Mouse (Mus musculus): Measurements from ENCODE around the gene Klc1. TPM values are rescaled to one million over a fixed set of nuclear protein-coding genes. Genes with fewer than 3 reads are reported as not detected.
"Not testable (repeated sequence)": the region's sequence is repeated elsewhere in the genome, so short reads cannot be mapped to it uniquely, and the experiment has no call there.

Klc1 gene
- polyA plus RNA-seq (2014; fragmentation: Nextera tagmentation; extraction: Ambion mirVana) = 391 and 464 TPM in 2 replicates

DNA sequence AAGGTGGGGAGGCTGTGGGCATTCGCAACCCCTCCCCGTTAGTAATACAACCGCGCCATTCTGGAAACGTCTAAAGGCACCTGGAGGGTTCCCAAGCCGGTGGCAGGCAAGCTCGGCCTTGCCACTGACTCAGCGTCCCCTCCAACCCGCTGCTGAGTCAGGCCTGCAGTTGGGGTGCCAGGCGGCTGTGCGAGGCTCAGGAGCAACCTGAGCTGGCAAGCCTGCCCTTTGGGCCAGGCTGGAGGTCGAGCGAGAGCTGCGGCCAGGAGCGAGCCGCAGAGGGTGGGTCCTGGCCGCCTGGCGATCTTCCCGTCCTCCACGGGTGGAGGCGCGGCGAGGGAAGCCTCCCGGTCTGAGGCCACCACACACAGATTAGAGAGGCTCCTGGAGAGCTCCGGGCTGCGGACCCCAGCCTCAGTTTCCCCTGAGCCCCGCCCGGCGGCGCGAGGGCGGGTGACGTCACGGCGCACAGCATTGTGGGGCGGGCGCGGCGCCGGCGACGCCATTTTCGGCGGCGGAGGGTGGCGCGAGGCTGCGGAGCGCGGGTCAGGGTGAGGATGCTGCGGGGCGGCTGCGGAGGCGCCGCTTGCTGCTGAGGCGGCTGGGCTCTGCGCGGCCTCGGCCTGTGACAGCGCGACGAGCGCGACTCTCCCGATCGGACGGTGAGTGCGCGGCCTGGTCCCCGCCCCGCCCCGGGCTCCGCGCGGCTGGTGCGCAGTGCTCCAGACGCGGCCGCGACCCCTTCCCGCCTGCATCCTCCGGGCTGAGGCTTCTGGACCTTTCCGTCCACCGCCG lies at the start of gene Klc1:
Gene Klc1 (plus strand): TSS at position 469 of the 795 bp plus-strand sequence.
- ATAC-seq (peak; percentile 85), DNase-seq (ENCODE audit: low spot score) (peak; percentile 83)
- Histone ChIP-seq H3K27ac (ENCODE audit: low read depth, low read length) (peak within 1 kb of the TSS; percentile 92), H3K9me3 (replicated peaks; ENCODE audit: control insufficient read depth, low read length) (no peaks in the 10 kb centered on the region), H3K27me3 (replicated peaks; ENCODE audit: control insufficient read depth, insufficient read depth, low read length) (no peaks in the 10 kb centered on the region), H3K4me2 (ENCODE audit: low read length) (peak within 1 kb of the TSS; percentile 89), H3K9ac (ENCODE audit: low read length) (peak within 1 kb of the TSS; percentile 98), H3K4me3 (ENCODE audit: low read depth, low read length) (peak within 1 kb of the TSS; percentile 86), H3K36me3 (ENCODE audit: control insufficient read depth, insufficient read depth, low read length) (peaks cover 12% of the 10 kb centered on the region; the same call in 1 of the 2 replicates), H3K4me1 (ENCODE audit: control insufficient read depth, insufficient read depth, low read length) (peaks cover 16% of the 10 kb centered on the region)
- under 1% methylated on average over 71 of the region's 85 CpGs for WGBS

- 89% methylated on average over 10 of the region's 10 CpGs for WGBS
- no peak for ATAC-seq
Measured at GRCm38 (mm10) chr12:111710091-111710490, 48.6 kb upstream of the Klc1 start.

GRCm38 (mm10) chr12:111712476-111712875 lies 46.2 kb upstream of the Klc1 start:
- Histone ChIP-seq H3K36me3 (ENCODE audit: control insufficient read depth, insufficient read depth, low read length) (peaks cover 38% of the 10 kb centered on the region), H3K4me3 (ENCODE audit: low read depth, low read length) (peak overlapping the region; percentile 97), H3K9me3 (replicated peaks; ENCODE audit: control insufficient read depth, low read length) (no peaks in the 10 kb centered on the region), H3K9ac (ENCODE audit: low read length) (peak overlapping the region; percentile 91), H3K4me2 (ENCODE audit: low read length) (peak overlapping the region; percentile 87), H3K27ac (ENCODE audit: low read depth, low read length) (peak overlapping the region; percentile 85; the same call in 1 of the 2 replicates), H3K4me1 (ENCODE audit: control insufficient read depth, insufficient read depth, low read length) (peaks cover 12% of the 10 kb centered on the region), H3K27me3 (replicated peaks; ENCODE audit: control insufficient read depth, insufficient read depth, low read length) (no peaks in the 10 kb centered on the region)
- 1% methylated on average over 32 of the region's 33 CpGs for WGBS
- peak; percentile 41 for ATAC-seq
- DNase-seq (ENCODE audit: low spot score) = no peak

More at GRCm38 (mm10) chr12:111710091-111710490, 48.6 kb upstream of the Klc1 start:
- H3K36me3 ChIP-seq (ENCODE audit: control insufficient read depth, insufficient read depth, low read length) = peaks cover 45% of the 10 kb centered on the region
- DNase-seq (ENCODE audit: low spot score) = no peak
- H3K9me3 ChIP-seq (replicated peaks; ENCODE audit: control insufficient read depth, low read length) = no peaks in the 10 kb centered on the region
- no peaks in the 10 kb centered on the region for H3K27me3 ChIP-seq (replicated peaks; ENCODE audit: control insufficient read depth, insufficient read depth, low read length)
- H3K4me3 ChIP-seq (ENCODE audit: low read depth, low read length) = no peak overlapping the region
- no peak overlapping the region for H3K9ac ChIP-seq (ENCODE audit: low read length)
- H3K4me2 ChIP-seq (ENCODE audit: low read length) = no peak overlapping the region
- peaks cover 12% of the 10 kb centered on the region for H3K4me1 ChIP-seq (ENCODE audit: control insufficient read depth, insufficient read depth, low read length)
- H3K27ac ChIP-seq (ENCODE audit: low read depth, low read length) = no peak overlapping the region

GRCm38 (mm10) chr12:111713004-111713651 lies 45.5 kb upstream of the Klc1 start, which contains the start of the genes Bag5 and Apopt1:
Gene Bag5, minus strand, starts transcription at chr12:111713257.
Gene Apopt1, plus strand, starts transcription at chr12:111713261.
- Histone ChIP-seq H3K9me3 (replicated peaks; ENCODE audit: control insufficient read depth, low read length) (no peaks in the 10 kb centered on the region), H3K27ac (ENCODE audit: low read depth, low read length) (peak within 1 kb of the TSS; percentile 85)
- WGBS = under 1% methylated on average over 85 of the region's 86 CpGs

DNA sequence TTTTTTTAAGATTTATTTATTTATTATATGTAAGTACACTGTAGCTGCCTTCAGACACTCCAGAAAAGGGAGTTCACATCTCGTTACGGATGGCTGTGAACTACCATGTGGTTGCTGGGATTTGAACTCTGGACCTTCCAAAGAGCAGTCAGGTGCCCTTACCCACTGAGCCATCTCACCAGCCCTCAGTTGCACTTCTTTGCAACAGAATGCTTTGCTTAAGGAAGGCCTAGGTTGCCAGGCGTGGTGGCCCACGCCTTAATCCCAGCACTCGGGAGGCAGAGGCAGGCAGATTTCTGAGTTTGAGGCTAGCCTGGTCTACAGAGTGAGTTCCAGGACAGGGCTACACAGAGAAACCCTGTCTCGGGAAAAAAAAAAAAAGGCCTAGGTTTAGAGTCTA lies 44.8 kb upstream of the Klc1 start:
- Histone ChIP-seq H3K4me1 (ENCODE audit: control insufficient read depth, insufficient read depth, low read length) (peaks cover 12% of the 10 kb centered on the region), H3K4me3 (ENCODE audit: low read depth, low read length) (peak overlapping the region; percentile 97), H3K9ac (ENCODE audit: low read length) (peak overlapping the region; percentile 91; the same call in 1 of the 2 replicates), H3K36me3 (ENCODE audit: control insufficient read depth, insufficient read depth, low read length) (peaks cover 27% of the 10 kb centered on the region), H3K4me2 (ENCODE audit: low read length) (peak overlapping the region; percentile 87)
- H3K9me3 ChIP-seq (replicated peaks; ENCODE audit: control insufficient read depth, low read length); H3K27ac ChIP-seq (ENCODE audit: low read depth, low read length); DNase-seq (ENCODE audit: low spot score); H3K27me3 ChIP-seq (replicated peaks; ENCODE audit: control insufficient read depth, insufficient read depth, low read length); ATAC-seq: not testable (repeated sequence)
- WGBS = 75% methylated on average over 6 of the region's 6 CpGs

More at GRCm38 (mm10) chr12:111713004-111713651, 45.5 kb upstream of the Klc1 start, which contains the start of the genes Bag5 and Apopt1:
- H3K4me2 ChIP-seq (ENCODE audit: low read length) = peak within 1 kb of the TSS; percentile 87
- H3K9ac ChIP-seq (ENCODE audit: low read length) = peak within 1 kb of the TSS; percentile 91
- ATAC-seq = peak; percentile 97
- H3K27me3 ChIP-seq (replicated peaks; ENCODE audit: control insufficient read depth, insufficient read depth, low read length) = no peaks in the 10 kb centered on the region
- H3K36me3 ChIP-seq (ENCODE audit: control insufficient read depth, insufficient read depth, low read length) = peaks cover 33% of the 10 kb centered on the region
- peak; percentile 96 for DNase-seq (ENCODE audit: low spot score)
- peak within 1 kb of the TSS; percentile 97 for H3K4me3 ChIP-seq (ENCODE audit: low read depth, low read length)
- peaks cover 12% of the 10 kb centered on the region for H3K4me1 ChIP-seq (ENCODE audit: control insufficient read depth, insufficient read depth, low read length)

- no peaks in the 10 kb centered on the region for H3K9me3 ChIP-seq (replicated peaks; ENCODE audit: control insufficient read depth, low read length)
- no peak for DNase-seq (ENCODE audit: low spot score)
- WGBS = 96% methylated on average over 7 of the region's 7 CpGs
- no peak for ATAC-seq
- no peak overlapping the region for H3K27ac ChIP-seq (ENCODE audit: low read depth, low read length)
- H3K36me3 ChIP-seq (ENCODE audit: control insufficient read depth, insufficient read depth, low read length) = 0 out of 2 replicates have a peak, but pooled peaks cover 3% of the 10 kb centered on the region
- no peak overlapping the region for H3K4me3 ChIP-seq (ENCODE audit: low read depth, low read length)
- H3K4me1 ChIP-seq (ENCODE audit: control insufficient read depth, insufficient read depth, low read length) = peaks cover 12% of the 10 kb centered on the region
- H3K27me3 ChIP-seq (replicated peaks; ENCODE audit: control insufficient read depth, insufficient read depth, low read length) = no peaks in the 10 kb centered on the region
- H3K4me2 ChIP-seq (ENCODE audit: low read length) = no peak overlapping the region
- no peak overlapping the region for H3K9ac ChIP-seq (ENCODE audit: low read length)
Measured at GRCm38 (mm10) chr12:111716505-111716904, 42.1 kb upstream of the Klc1 start.

DNA sequence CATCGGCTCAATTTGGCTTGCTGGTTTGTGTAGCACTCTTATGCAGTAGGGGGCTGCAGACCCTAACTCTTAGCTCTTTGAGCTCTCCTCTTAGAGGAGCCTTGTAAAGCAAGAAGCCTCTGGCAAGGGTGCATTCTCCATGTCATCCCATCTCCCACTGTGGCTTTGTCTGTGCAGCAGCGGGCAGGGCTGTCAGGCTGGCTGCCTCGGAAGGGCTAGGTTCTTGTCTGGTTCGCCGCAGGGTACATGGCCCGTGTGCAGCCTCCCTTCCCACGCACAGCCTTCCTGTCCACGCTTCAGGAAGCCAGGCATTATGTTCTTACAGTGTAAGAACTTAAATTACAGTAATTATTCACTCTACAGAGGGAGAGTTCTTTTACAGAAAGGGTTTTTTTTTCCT lies 40.0 kb upstream of the Klc1 start:
- no peak for DNase-seq (ENCODE audit: low spot score)
- H3K9ac ChIP-seq (ENCODE audit: low read length) = peak overlapping the region; percentile 40
- no peak overlapping the region for H3K4me2 ChIP-seq (ENCODE audit: low read length)

DNA sequence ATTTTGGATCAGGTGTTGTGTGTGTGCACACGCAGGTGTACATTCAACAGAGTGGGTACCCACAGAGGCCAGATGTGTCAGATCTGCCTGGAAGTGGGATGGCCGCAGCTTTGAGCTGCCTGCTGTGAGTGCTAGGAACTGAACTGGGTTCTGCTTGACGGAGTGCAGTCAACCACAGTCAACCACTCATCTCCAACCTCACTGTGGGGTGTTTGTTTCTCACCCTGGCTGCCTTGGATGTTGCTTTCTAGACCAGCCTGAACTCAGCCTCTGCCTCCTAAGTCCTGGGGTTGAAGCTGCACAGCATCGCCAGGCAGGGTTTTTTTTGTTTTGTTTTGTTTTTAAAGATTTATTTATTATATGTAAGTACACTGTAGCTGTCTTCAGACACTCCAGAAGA lies 38.4 kb upstream of the Klc1 start:
- ATAC-seq (no peak), DNase-seq (ENCODE audit: low spot score) (no peak)
- Histone ChIP-seq H3K4me2 (ENCODE audit: low read length) (no peak overlapping the region), H3K27me3 (replicated peaks; ENCODE audit: control insufficient read depth, insufficient read depth, low read length) (no peaks in the 10 kb centered on the region), H3K4me3 (ENCODE audit: low read depth, low read length) (no peak overlapping the region), H3K9me3 (replicated peaks; ENCODE audit: control insufficient read depth, low read length) (no peaks in the 10 kb centered on the region), H3K9ac (ENCODE audit: low read length) (no peak overlapping the region), H3K4me1 (ENCODE audit: control insufficient read depth, insufficient read depth, low read length) (no peaks in the 10 kb centered on the region), H3K36me3 (ENCODE audit: control insufficient read depth, insufficient read depth, low read length) (peaks cover 15% of the 10 kb centered on the region; the same call in 1 of the 2 replicates), H3K27ac (ENCODE audit: low read depth, low read length) (no peak overlapping the region)
- WGBS = 85% methylated on average over 4 of the region's 4 CpGs

More for the DNA sequence above, 40.0 kb upstream of the Klc1 start:
- Histone ChIP-seq H3K4me3 (ENCODE audit: low read depth, low read length) (no peak overlapping the region), H3K27me3 (replicated peaks; ENCODE audit: control insufficient read depth, insufficient read depth, low read length) (no peaks in the 10 kb centered on the region), H3K27ac (ENCODE audit: low read depth, low read length) (peak overlapping the region; percentile 71), H3K9me3 (replicated peaks; ENCODE audit: control insufficient read depth, low read length) (no peaks in the 10 kb centered on the region), H3K4me1 (ENCODE audit: control insufficient read depth, insufficient read depth, low read length) (peaks cover 4% of the 10 kb centered on the region), H3K36me3 (ENCODE audit: control insufficient read depth, insufficient read depth, low read length) (0 out of 2 replicates have a peak, but pooled peaks cover 3% of the 10 kb centered on the region)
- no peak for ATAC-seq
- 24% methylated on average over 8 of the region's 8 CpGs for WGBS

Data from forebrain, embryonic 14.5 days (tissue).